Mouse (Mus musculus): ENCODE measurements around the gene Npas3.

DNA sequence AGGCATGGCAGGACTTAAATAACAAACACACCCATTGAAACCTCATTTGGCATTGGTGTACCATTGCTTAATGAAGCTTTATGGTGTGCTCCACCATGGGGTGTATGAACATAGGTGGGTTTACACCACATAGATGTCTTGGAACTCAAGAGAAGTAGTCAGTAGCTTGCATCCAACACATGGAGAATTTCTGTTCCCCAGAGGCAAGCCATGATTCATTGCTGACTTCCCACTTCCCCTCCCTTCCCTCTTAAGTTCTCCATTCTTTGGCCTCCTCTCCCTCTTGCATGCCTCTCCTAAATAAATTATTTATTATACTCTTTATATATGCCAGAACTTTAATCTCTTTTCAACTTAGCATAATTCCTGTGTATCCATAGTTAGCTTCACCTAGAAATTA is 611.7 kb downstream of the Npas3 start:
- TF ChIP-seq CTCF (IDR thresholded peaks at IDR 0.05; ENCODE audit: low read depth) (no peak), EP300 (IDR thresholded peaks at IDR 0.05; ENCODE audit: low read depth) (no peak)
